Mouse (Mus musculus) brain, embryonic 18.5 days (tissue): Measurements from ENCODE around the gene Gal3st3.
"Not testable (repeated sequence)": the region's sequence is repeated elsewhere in the genome, so short reads cannot be mapped to it uniquely, and the experiment has no call there.

Source experiments
- DNase-seq: peaks from one replicate; pipeline ENCODE4 v3.0.0-alpha.2; 2012; ENCODE audit warnings: low read depth, low spot score

Gal3st3 gene

DNA sequence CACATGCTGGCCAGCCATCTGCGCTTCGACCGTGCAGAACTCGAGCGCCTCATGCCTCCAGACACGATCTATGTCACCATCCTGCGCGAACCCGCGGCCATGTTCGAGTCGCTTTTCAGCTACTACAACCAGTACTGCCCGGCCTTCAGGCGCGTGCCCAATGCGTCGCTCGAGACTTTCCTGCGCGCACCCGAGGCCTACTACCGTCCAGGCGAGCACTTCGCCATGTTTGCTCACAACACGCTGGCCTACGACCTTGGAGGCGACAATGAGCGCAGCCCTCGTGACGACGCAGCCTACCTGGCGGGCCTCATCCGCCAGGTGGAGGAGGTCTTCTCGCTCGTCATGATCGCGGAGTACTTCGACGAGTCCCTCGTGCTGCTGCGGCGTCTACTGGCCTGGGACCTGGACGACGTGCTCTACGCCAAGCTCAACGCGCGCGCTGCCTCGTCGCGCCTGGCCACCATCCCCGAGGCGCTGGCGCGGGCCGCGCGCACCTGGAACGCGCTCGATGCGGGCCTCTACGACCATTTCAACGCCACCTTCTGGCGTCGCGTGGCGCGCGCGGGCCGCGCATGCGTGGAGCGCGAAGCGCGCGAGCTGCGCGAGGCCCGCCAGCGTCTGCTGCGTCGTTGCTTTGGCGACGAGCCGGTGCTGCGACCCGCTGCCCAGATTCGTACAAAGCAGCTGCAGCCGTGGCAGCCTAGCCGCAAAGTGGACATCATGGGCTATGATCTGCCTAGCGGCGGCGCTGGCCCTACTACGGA, 9.0 kb downstream of the Gal3st3 start:
- no peak for DNase-seq

DNA sequence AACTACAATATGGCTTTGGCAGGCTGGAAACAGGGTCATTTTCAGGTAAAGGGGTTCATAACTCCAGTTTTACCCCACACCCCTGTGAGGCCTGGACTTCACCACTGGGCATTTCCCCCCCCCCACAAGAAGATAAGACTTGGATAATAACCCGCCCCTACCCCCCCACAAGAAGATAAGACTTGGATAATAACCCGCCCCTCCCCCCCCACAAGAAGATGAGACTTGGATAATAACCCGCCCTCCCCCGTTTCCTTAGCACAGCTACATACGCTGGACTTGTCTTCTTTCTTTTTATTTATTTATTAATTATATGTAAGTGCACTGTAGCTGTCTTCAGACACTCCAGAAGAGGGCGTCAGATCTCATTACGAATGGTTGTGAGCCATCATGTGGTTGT, 10.9 kb downstream of the Gal3st3 start:
- no peak for DNase-seq

DNA sequence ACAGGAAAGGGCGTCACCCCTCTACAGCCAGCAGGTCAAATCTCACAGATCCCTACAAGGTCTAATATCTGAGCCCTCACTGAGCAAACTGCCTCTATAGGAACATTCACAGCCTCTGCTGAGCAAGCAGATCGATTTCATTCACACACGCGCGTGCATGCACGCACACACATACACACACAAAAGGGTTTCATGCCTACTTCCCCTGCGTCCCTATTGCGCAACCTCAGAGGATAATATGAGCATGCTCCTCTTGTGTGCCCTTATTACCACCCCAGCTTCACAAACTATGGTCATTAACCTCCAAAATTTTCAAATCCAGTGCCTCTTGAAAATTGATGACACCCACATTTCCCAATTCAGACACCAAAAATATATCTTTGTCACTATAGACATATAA, 15.1 kb downstream of the Gal3st3 start:
- no peak for DNase-seq

DNA sequence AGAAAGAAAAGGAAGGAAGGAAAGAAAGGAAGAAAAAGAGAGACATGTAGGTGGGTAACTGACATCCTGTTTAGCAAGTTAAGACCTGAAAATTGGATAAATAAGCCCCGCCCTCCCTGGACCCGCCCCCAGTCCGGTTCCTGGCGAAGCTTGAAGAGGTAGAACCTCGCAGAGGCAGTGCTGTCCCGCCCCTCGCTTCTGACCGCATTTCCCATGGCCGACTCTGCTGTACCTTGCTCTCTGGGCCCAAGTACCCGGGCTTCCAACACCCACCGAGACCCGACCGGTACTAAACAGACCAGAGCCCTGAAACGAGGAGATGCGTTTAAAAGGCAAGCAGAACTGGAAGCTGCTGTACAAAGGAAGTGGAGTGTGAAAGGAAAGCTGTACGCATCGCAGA, 25.7 kb downstream of the Gal3st3 start:
- DNase-seq: no peak

DNA sequence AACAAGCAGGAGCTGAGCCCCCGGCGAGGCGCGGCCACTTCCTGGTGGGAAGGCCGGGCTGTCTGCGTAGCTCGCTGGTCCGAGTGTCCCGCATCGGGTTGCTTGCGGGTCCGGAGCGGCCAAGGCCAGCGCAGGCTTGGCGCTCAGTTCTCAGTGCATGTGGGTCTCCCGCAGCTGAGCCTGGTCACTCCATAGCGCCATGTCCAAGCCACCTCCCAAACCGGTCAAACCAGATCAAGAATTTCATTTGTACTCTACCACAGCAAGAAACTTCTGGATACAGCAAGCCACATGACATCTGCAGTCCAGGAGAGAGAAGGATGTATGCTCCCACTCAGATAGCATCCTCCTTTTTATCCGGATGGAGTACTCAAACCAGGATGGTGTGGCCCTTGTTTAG, 29.8 kb downstream of the Gal3st3 start:
- no peak for DNase-seq

DNA sequence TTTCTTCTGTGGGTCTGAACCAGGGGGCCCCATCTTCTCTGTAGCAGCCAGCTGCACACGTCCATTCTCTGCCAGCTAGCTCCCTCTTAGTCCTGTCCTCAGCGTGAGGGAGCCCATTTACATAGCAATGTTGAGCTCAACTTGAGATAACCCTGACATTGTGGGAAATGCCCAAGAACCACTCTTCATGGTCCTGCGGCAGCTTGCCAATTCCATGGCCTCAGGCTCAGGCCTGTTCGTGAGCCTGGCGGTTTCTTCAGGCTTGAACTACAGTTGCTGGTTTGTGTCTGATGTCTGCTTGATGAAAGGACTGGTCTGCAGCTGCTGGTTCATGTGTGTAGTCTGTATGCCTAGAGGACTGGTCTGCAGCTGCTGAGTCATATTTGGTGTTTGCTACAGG, 36.6 kb downstream of the Gal3st3 start:
- DNase-seq: no peak

DNA sequence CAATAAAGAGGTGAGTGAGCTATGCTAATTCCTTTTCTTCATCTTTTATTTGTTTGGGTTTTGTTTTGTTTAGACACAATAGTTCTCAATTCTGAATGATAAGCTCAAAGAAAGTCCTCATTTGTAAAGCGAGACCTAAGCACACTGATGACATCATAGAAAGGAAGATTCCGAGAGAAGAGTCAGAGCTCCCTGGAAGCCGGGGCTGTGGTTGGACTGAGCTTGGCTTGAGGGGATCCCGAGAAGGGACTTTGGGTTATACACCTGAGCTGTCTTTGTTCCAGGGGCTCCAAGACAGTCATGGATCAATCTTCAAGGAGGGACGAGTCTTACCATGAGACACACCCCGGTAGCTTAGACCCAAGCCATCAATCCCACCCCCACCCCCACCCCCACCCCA, 37.3 kb downstream of the Gal3st3 start, which contains the start of gene Catsper1:
TSS of gene Catsper1 (plus strand) at position 301 of the 400 bp plus-strand sequence.
- DNase-seq: no peak

DNA sequence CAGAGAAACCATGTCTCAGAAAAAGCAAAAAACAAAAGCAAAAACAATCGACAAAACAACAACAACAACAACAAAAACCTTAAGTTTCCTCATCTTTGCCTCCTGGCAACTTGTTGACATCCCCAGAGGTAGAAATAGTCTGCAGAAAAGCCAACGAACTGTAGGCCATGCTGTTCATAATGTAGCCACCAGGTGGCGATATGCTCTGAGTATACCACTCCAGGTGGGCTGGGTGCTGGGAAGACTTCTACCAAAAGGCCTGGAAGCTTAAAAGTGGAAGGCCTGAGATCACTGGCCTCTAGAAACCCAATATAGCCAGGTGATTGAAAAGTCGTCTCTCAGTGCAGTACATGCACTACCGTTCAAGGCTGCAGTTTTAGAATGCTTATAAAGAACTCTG, 39.8 kb downstream of the Gal3st3 start:
- peak; percentile 3 for DNase-seq

DNA sequence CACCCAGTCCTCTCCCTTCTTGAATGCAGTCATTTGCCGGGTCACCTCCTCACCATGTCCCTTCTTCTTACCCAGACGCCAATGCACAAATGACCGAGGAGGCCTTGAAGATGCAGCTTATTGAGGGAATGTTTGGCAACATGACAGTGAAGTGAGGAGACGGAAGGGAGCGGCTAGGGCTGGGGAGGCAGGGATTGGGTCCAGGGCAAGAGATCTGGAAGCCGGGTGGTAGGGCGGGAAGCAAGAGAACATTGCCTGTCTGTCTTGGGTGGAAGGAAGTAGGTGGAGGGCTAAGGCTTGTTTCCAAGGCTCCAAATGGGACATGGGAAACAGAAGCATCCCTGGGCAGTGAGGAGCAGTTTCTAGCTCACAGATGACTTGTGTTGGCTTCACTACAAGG, 43.2 kb downstream of the Gal3st3 start:
- DNase-seq: no peak

DNA sequence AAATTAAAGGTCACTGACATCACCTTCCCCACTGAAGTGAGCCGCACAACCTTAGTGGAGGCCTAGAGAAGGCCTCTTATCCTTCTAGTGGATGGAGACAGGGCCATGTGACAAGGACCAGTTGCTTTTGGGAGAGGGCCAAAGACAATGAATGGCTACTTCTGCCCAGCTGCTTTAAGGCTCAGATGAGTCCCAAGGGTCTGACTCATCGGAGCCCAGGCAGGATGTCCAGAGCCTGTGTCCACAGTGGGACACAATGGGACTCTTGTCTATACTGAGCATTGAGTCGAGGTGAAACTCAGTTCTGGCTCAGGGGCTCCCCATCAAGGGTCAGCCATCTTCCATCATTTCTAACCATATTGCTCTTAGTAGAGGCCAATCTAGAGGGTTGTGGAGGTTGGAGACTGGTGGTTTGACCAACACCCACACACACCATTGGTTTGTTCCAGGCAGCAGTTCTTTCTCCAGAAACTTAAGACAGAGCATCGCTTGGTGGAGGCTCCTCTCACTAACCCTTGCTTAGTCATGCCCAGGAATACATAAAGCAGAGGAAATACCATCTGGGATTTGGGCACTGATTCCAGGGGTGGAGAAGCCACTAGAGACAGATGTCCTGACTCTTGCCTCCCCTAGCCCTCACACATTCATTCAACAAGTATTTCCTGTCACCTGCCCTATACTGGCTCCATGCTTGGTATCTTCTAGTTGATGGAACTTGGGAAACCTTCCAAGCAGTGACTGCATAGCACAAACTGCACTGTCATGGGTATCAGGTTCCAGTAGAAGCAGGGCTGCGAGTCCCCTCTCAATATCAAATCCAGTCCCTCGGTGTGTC, 47.4 kb downstream of the Gal3st3 start:
- DNase-seq: no peak

DNA sequence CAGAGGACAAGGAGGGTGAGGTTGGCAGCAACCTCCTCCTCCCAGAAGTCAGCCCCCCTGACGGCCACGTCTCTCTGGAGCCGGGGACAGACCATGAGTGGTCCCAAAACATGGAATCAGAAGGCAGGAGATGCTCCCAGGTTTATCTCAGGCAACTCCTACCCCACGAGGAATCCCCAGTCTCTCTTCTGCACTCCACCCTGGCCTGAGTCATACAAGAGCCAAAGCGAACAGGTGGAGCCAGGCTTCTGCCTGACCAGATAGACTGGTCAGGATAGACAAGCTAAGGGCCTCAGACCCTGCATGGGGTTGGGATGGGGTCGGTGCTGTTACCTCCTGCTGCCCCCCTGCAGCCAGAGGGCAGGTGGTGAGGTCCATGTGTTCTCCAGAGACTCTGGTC, 49.9 kb downstream of the Gal3st3 start:
- no peak for DNase-seq

DNA sequence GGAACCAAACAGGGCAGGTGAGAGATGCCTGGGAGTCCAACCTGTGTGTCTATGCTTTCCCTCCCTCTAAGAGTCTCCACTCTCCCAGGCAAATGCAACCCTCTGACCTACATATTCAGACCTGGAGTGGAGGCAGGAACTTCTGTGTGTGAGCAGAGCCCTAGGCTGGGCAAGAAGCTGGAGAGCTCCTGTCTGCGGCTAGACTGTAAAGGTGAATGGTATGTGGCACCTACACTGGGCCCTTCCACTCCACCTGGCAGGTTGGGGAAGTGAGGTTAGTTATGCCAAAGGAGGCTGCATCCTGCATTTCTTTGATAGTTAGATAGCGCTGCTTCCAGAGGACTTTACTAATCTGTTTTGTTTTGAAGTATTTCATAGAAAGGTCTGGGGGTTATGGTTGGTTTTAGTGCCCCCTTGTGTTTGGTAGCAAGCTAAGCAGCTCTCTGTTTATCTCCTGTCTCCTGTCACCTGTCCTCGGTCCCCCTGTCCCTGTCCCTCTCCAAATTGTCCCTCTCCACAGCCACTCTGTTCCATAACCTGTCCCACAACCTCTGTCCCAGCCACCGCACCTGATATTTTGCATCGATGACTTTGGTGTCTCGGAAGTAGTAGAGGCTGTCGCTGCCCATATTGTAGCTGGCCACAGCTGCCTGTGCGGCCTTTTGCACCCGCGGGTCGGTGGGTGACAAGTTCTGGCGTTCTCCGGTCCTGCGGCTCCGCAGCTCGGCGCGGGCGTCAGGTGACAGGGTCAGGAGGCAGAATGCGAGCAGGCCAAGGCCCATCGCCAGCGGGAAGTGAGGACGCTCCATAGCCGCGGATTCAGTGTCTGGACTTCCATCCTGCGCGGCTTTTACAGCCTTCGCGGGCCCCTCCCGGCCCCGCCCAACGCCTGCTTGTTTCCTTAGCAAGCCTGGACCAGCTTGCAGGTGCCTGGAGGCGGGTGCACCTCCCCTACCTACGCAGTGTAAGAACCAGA, 50.7 kb downstream of the Gal3st3 start:
- DNase-seq: no peak

DNA sequence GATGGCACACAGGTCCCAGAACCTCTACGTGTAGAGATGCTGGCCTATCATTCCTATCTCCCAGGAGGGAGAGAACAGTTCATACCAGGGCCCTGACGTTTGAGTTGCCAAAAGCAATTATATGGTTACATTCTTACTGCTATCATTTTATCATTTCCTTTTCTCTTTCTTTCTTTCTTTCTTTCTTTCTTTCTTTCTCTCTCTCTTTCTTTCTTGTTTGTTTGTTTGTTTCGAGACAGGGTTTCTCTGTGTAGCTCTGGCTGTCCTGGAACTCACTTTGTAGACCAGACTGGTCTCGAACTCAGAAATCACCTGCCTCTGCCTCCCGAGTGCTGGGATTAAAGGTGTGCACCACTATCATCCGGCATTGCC, 51.4 kb downstream of the Gal3st3 start, which contains the start of gene Cst6:
TSS of gene Cst6 (minus strand) at position 73 of the 372 bp plus-strand sequence.
- not testable (repeated sequence) for DNase-seq

DNA sequence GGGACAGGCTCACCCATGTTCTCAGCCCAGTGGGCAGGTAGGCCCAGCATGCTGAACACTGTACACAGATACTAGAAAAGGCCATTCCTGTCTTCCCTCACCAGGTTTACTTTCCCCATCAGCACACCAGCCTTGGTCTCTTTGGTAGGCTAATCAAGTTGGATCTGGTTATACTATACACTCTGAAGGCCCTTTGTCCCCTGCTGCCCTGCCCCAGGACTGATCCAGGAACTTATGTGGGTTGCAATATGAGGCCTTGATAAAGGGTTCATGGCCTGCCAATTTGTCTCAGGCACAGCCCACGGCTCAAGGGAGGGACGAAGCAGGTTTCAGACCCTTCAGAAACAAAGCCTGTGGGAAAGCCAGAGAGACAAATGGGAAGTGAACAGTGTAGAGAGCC, 55.5 kb downstream of the Gal3st3 start:
- DNase-seq: no peak

DNA sequence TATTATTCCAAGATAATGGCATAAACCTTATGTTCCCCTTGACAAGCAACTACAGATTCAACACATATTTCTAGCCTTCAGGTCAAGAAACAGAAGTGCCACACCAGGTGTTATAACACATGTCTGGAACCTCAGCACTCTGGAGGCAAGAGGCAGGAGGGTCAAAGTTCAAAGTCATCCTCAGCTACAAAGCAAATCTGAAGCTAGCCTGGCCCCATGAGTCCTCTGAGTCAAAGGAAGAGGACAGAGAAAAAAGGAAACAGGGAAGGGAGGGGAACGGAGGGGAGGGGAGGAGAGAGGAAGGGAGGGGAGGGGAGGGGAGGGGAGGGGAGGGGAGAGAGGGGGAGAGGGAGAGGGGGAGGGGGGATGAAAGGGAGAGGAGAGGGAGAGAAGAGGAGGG, 57.9 kb downstream of the Gal3st3 start:
- no peak for DNase-seq
